Mouse (Mus musculus) megakaryocyte, embryonic 14.5 days (primary cell): Measurements from ENCODE around the gene Ap1g1.

Experiments used
- FLI1 ChIP-seq: IDR thresholded peaks from 2 replicates; pipeline ENCODE4 v1.6.1; 2012; ENCODE audit warnings: low read length, inconsistent platforms, mixed read lengths
- GATA1 ChIP-seq: IDR thresholded peaks from 3 replicates; pipeline ENCODE4 v1.6.1; 2012; ENCODE audit warnings: mixed read lengths, low read length, inconsistent platforms, borderline replicate concordance

GRCm38 (mm10) chr8:109738049-109738380, 40.3 kb upstream of the Ap1g1 start:
- TF ChIP-seq GATA1 (no peak), FLI1 (no peak)
